Mouse (Mus musculus) adrenal gland, postnatal 25 days (tissue): Measurements from ENCODE around the gene Helz2. TPM values are rescaled to one million over a fixed set of nuclear protein-coding genes. Genes with fewer than 3 reads are reported as not detected.
A peak's percentile ranks its signal among the peaks of the same experiment; 100 is the strongest.

Experiments
- DNase-seq: peaks from one replicate; pipeline ENCODE4 v3.0.0; 2021; ENCODE audit warnings: mixed read lengths
- long read RNA-seq: library from polyadenylated mRNA; stranded (forward); transcript quantifications from one replicate; pipeline ENCODE4 v2.0.0, GENCODE M21; 2021
- total RNA-seq: library from RNA; stranded (reverse); gene quantifications from 2 replicates; pipeline ENCODE4 v1.2.3, GENCODE M21; 2021

Helz2 gene
- 18.9 and 22.1 TPM in 2 replicates for total RNA-seq
- long read RNA-seq, partial matches to known transcripts, result 14 of 19 reads
- long read RNA-seq, other reads (novel, unspliced or antisense), result 5 of 19 reads

GRCm38 (mm10) chr2:181241602-181242313 lies at the start of gene Helz2:
TSS of gene Helz2 (minus strand) at chr2:181242027.
- DNase-seq, result peak; percentile 57

- no peak for DNase-seq
These were observed 49.1 kb upstream of the Helz2 start for GRCm38 (mm10) chr2:181290937-181291336.

- DNase-seq, result no peak
These were observed 46.9 kb upstream of the Helz2 start for GRCm38 (mm10) chr2:181288691-181289090.

GRCm38 (mm10) chr2:181287958-181288350 lies 46.1 kb upstream of the Helz2 start, which contains the start of gene Gmeb2:
TSS of gene Gmeb2 (minus strand) at chr2:181288035.
- DNase-seq, result peak; percentile 93

GRCm38 (mm10) chr2:181287338-181287957 lies 45.6 kb upstream of the Helz2 start:
- peak; percentile 86 for DNase-seq

GRCm38 (mm10) chr2:181286629-181287337 lies 45.0 kb upstream of the Helz2 start:
- no peak for DNase-seq

GRCm38 (mm10) chr2:181279968-181280367 lies 38.1 kb upstream of the Helz2 start:
- DNase-seq, result no peak

GRCm38 (mm10) chr2:181277866-181278265 lies 36.0 kb upstream of the Helz2 start:
- DNase-seq, result no peak

GRCm38 (mm10) chr2:181276766-181277165 lies 34.9 kb upstream of the Helz2 start:
- DNase-seq, result no peak

- no peak for DNase-seq
These were observed 32.8 kb upstream of the Helz2 start for GRCm38 (mm10) chr2:181274639-181275038.

- no peak for DNase-seq
These were observed 32.0 kb upstream of the Helz2 start for GRCm38 (mm10) chr2:181273829-181274228.

- DNase-seq, result no peak
These were observed 30.3 kb upstream of the Helz2 start for GRCm38 (mm10) chr2:181272092-181272491.

- no peak for DNase-seq
These were observed 25.0 kb upstream of the Helz2 start for GRCm38 (mm10) chr2:181266839-181267238.

GRCm38 (mm10) chr2:181253248-181253647 lies 11.4 kb upstream of the Helz2 start:
- DNase-seq, result no peak

- DNase-seq, result no peak
These were observed 10.0 kb upstream of the Helz2 start for GRCm38 (mm10) chr2:181251841-181252240.

- DNase-seq, result no peak
These were observed 7.4 kb upstream of the Helz2 start for GRCm38 (mm10) chr2:181249217-181249616.

GRCm38 (mm10) chr2:181245031-181245430 lies 3.2 kb upstream of the Helz2 start:
- DNase-seq, result no peak

- no peak for DNase-seq
These were observed 2.0 kb upstream of the Helz2 start for GRCm38 (mm10) chr2:181243706-181244394.

- DNase-seq, result no peak
These were observed 463 bp upstream of the Helz2 start for GRCm38 (mm10) chr2:181242314-181242665.

- no peak for DNase-seq
These were observed 904 bp downstream of the Helz2 start for GRCm38 (mm10) chr2:181240806-181241440.

- no peak for DNase-seq
These were observed 2.6 kb downstream of the Helz2 start for GRCm38 (mm10) chr2:181239261-181239660.

GRCm38 (mm10) chr2:181238861-181239260 lies 3.0 kb downstream of the Helz2 start:
- DNase-seq, result no peak
